Mouse (Mus musculus) gastrocnemius, postnatal 4 days (tissue): Measurements from ENCODE around the gene Gm47791. TPM values are rescaled to one million over a fixed set of nuclear protein-coding genes. Genes with fewer than 3 reads are reported as not detected.
A peak's percentile ranks its signal among the peaks of the same experiment; 100 is the strongest.

Experiments
- DNase-seq, 2 experiments: peaks; one replicate each; pipeline ENCODE4 v3.0.0; 2021 to 2022; ENCODE audit warnings: low spot score in 2 of 2, mixed read lengths in 2 of 2
- total RNA-seq, 2 experiments: library from RNA; stranded (reverse); gene quantifications; 2 replicates each; pipeline ENCODE4 v1.2.3; 2021

Gm47791 gene
- total RNA-seq, 2 experiments from 2014 or later: not detected

DNA sequence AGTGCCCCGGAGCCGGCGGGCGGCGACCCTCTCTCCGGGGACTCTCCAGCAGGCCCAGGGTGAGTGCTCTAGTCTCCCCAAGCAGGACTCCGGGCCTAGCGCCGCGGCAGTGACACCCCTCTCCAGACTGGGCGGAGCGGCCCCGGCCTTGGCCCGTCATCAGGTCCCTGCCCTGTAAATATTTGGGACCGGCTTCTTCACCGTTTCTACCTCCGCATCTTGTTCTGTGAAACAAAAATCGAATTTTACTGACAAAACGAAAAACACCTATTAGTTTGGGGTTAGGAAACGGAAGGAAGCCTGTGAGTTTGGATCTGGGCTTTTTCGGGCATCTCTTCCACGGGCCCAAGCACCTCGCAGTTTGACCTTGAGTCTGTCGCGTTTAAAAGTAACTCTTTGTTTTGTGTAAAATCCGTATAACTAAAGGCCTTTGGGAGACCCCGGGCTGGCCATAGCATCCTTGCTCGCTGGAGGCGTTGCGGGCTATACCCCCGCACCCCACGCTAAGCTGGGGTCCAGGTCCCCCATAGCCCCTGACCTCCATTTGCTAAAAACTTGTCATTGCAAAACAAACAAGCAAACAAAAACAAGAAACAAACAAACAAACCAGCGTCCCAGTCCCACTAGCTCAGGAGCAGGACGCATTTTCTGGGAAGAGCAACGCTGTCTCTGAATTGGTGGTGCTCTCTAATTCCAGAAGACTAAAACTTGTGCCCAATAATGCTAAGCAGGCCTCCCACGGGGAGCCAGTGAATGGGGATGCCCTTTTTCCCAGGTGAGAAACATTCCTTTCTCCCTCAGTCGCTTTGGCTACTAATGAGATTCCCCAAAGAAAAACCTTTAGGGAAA lies 45.8 kb downstream of the Gm47791 start:
- DNase-seq: no peak

DNA sequence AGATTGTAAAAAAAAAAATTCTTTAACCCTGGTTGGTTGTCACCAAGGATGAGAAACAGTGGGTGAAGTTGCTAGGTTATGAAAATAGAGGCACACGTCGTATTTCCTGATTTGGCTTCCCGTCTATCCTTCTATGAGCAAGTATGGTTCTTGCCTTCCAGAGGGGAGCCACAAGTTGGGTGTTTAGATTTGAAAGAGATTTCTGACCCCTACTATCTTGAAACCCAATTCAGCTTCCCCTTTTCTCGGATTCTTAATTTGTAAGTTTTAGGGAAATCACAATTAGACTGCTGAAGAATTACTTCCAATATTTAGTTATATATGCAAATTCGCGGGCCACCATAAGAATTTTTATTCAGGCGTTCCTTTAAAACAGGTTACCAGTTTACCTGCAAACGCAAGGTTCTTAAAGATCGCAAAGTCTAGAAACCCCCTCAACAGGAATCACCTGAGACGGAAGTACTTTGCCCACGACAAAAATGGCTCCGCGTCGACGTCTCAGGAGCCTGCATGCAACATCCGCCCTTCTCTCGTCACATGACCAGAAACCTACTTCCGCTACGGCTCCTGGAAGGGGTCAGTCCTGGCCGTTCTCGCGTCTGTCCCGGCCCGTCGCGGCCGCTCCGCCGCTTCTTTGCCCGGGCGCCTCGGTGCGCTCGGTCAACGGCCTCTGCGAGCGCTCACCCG lies 46.6 kb downstream of the Gm47791 start, which contains the start of gene Mff:
Gene Mff, plus strand, starts transcription at position 552 of the 687 bp plus-strand sequence.
- peak; percentile 80 to 94 for DNase-seq

Other genes with a start within 250 kb of the Gm47791 start
- 1 to 10 TPM in 1 of 2 experiments, under 1 TPM in 1; 0.62 to 1.0 TPM for gene Col4a4, start 184.4 kb downstream of the Gm47791 start, total RNA-seq
- gene Col4a3, start 184.3 kb downstream of the Gm47791 start, total RNA-seq: under 1 TPM; 0.21 to 0.52 TPM
- gene Mff, start 46.4 kb downstream of the Gm47791 start, total RNA-seq: 100 to 1,000 TPM; 146 to 158 TPM
- gene Tm4sf20, start 2.8 kb downstream of the Gm47791 start, total RNA-seq: not detected
- 10 to 100 TPM; 37.1 to 41.4 TPM for gene Agfg1, start 68.2 kb upstream of the Gm47791 start, total RNA-seq
- gene A030005L19Rik, start 142.1 kb upstream of the Gm47791 start, total RNA-seq: not detected
- gene A030014E15Rik, start 153.7 kb upstream of the Gm47791 start, total RNA-seq: not detected
- not detected for gene Gm6217, start 160.2 kb upstream of the Gm47791 start, total RNA-seq
- gene A030003K21Rik, start 172.1 kb upstream of the Gm47791 start, total RNA-seq: not detected
- not detected for gene Gm7544, start 184.8 kb upstream of the Gm47791 start, total RNA-seq
- gene Gm47955, start 189.0 kb upstream of the Gm47791 start, total RNA-seq: not detected
- not detected for gene Gm47959, start 229.3 kb upstream of the Gm47791 start, total RNA-seq